Mouse (Mus musculus) stomach, postnatal 0 days (tissue): ENCODE measurements around the gene Fam110c. TPM values are rescaled to one million over a fixed set of nuclear protein-coding genes. Genes with fewer than 3 reads are reported as not detected.
"Not testable (repeated sequence)": the region's sequence is repeated elsewhere in the genome, so short reads cannot be mapped to it uniquely, and the experiment has no call there.

ENCODE experiments used
- ATAC-seq: fragments of 200-750 bp; cut with Nextera tagmentation; 2 replicates; pipeline ENCODE4 v1.8.0; 2017; ENCODE audit not compliant: low FRiP score, low TSS enrichment
- DNase-seq: peaks from one replicate; pipeline ENCODE4 v3.0.0-alpha.2; 2016; ENCODE audit warnings: low spot score
- H3K27ac ChIP-seq: fragments of 300-500 bp; sonication (generic); replicated peaks from 2 replicates; pipeline ENCODE4 v1.5.1; 2014; ENCODE audit warnings: mild to moderate bottlenecking, control low read depth
- H3K27me3 ChIP-seq: fragments of 300-500 bp; sonication (generic); 2 replicates; pipeline ENCODE4 v1.6.1; 2014; ENCODE audit warnings: low read length; ENCODE audit not compliant: control insufficient read depth, insufficient read depth
- H3K36me3 ChIP-seq: fragments of 300-500 bp; sonication (generic); 2 replicates; pipeline ENCODE4 v1.6.1; 2014; ENCODE audit warnings: low read length, mixed read lengths; ENCODE audit not compliant: control insufficient read depth, insufficient read depth
- H3K4me1 ChIP-seq: fragments of 300-500 bp; sonication (generic); replicated peaks from 2 replicates; pipeline ENCODE4 v1.6.1; 2014; ENCODE audit warnings: antibody characterized with exemption; ENCODE audit not compliant: control insufficient read depth, insufficient read depth
- H3K4me2 ChIP-seq: fragments of 300-500 bp; sonication (generic); replicated peaks from 2 replicates; pipeline ENCODE4 v1.6.1; 2014; ENCODE audit warnings: low read depth, mild to moderate bottlenecking, control low read depth, moderate library complexity
- H3K4me3 ChIP-seq: fragments of 300-500 bp; sonication (generic); 2 replicates; pipeline ENCODE4 v1.5.1; 2014; ENCODE audit warnings: low read depth, low read length, control low read depth
- H3K9ac ChIP-seq: fragments of 300-500 bp; sonication (generic); 2 replicates; pipeline ENCODE4 v1.6.1; 2014; ENCODE audit warnings: mild to moderate bottlenecking, low read length, control low read depth, mixed read lengths
- H3K9me3 ChIP-seq: fragments of 300-500 bp; sonication (generic); 2 replicates; pipeline ENCODE4 v1.6.1; 2016; ENCODE audit warnings: low read length; ENCODE audit not compliant: control insufficient read depth
- CTCF ChIP-seq: IDR thresholded peaks from 2 replicates; pipeline ENCODE4 v1.5.1; 2016; ENCODE audit warnings: antibody characterized with exemption, low read depth, mild to moderate bottlenecking, moderate library complexity
- EP300 ChIP-seq: optimal IDR thresholded peaks from 2 replicates; pipeline ENCODE3; 2016; ENCODE audit warnings: antibody characterized with exemption
- WGBS: fragments of 180-500 bp; shearing (Covaris S2); extraction: QIAGEN DNeasy Blood & Tissue Kit; methylation state at CpG from one replicate; pipeline ENCODE4 v1.1.7; 2014; 5-methylcytosine and 5-hydroxymethylcytosine counted together
- polyA plus RNA-seq: library from polyadenylated mRNA; unstranded; fragments of >200 nt; fragmentation: Nextera tagmentation; extraction: Ambion mirVana; gene quantifications from 2 replicates; pipeline ENCODE4 v1.2.1, GENCODE M21; 2015

The Fam110c gene
- polyA plus RNA-seq, 1 experiment from 2014 or later: 9.5 TPM

GRCm38 (mm10) chr12:31060245-31060644, 13.4 kb upstream of the Fam110c start:
- WGBS: 55% methylated on average over 8 of the region's 8 CpGs
- H3K4me2 ChIP-seq: no peak overlapping the region
- no peak for TF ChIP-seq EP300
- TF ChIP-seq CTCF: no peak

GRCm38 (mm10) chr12:31071222-31071621, 2.4 kb upstream of the Fam110c start:
- Histone ChIP-seq H3K27ac (no peak overlapping the region), H3K9me3 (no peaks in the 10 kb centered on the region), H3K4me1 (no peaks in the 10 kb centered on the region), H3K27me3 (no peaks in the 10 kb centered on the region), H3K4me3 (no peak overlapping the region), H3K36me3 (no peaks in the 10 kb centered on the region), H3K4me2 (no peak overlapping the region), H3K9ac (no peak overlapping the region)
- no peak for ATAC-seq
- WGBS: 79% methylated on average over 5 of the region's 5 CpGs
- DNase-seq: no peak
- TF ChIP-seq EP300 (no peak), CTCF (no peak)

More at GRCm38 (mm10) chr12:31060245-31060644, 13.4 kb upstream of the Fam110c start:
- Histone ChIP-seq H3K9ac (no peak overlapping the region), H3K27ac (no peak overlapping the region), H3K36me3 (no peaks in the 10 kb centered on the region), H3K4me1 (no peaks in the 10 kb centered on the region), H3K27me3 (no peaks in the 10 kb centered on the region), H3K4me3 (no peak overlapping the region), H3K9me3 (no peaks in the 10 kb centered on the region)
- no peak for DNase-seq
- no peak for ATAC-seq

- 0% methylated on average over 12 of the region's 18 CpGs for WGBS
- peak overlapping the region; percentile 65 for H3K4me3 ChIP-seq
- H3K27me3 ChIP-seq, H3K36me3 ChIP-seq, DNase-seq, H3K9me3 ChIP-seq, H3K4me1 ChIP-seq: not testable (repeated sequence)
- peak overlapping the region; percentile 87 for H3K27ac ChIP-seq
- peak overlapping the region; percentile 78 for H3K9ac ChIP-seq
- ATAC-seq: 0 out of 2 replicates have a peak, but pooled peaks have one; percentile 0
- peak overlapping the region; percentile 74 for H3K4me2 ChIP-seq
Measured at GRCm38 (mm10) chr12:31074355-31074786, 710 bp downstream of the Fam110c start.

- H3K27me3 ChIP-seq: no peaks in the 10 kb centered on the region
- H3K4me3 ChIP-seq: peak overlapping the region; percentile 65
- H3K9ac ChIP-seq: peak overlapping the region; percentile 66
- ATAC-seq (peak; percentile 82), DNase-seq (peak; percentile 85)
- TF ChIP-seq CTCF: no peak
- no peak for TF ChIP-seq EP300
- 0 out of 2 replicates have a peak, but pooled peaks cover 2% of the 10 kb centered on the region for H3K4me1 ChIP-seq
- 3% methylated on average over 24 of the region's 24 CpGs for WGBS
- H3K4me2 ChIP-seq: peak overlapping the region; percentile 45
- no peaks in the 10 kb centered on the region for H3K9me3 ChIP-seq
- H3K27ac ChIP-seq: peak overlapping the region; percentile 87
- no peaks in the 10 kb centered on the region for H3K36me3 ChIP-seq
Measured at GRCm38 (mm10) chr12:31074839-31075538, 1.3 kb downstream of the Fam110c start.

- H3K4me2 ChIP-seq: peak overlapping the region; percentile 28
- H3K4me1 ChIP-seq: 0 out of 2 replicates have a peak, but pooled peaks cover 2% of the 10 kb centered on the region
- TF ChIP-seq CTCF (no peak), EP300 (no peak)
- H3K4me3 ChIP-seq: no peak overlapping the region
- no peak overlapping the region for H3K27ac ChIP-seq
- no peaks in the 10 kb centered on the region for H3K36me3 ChIP-seq
- H3K9me3 ChIP-seq: no peaks in the 10 kb centered on the region
- no peaks in the 10 kb centered on the region for H3K27me3 ChIP-seq
- DNase-seq (no peak), ATAC-seq (no peak)
- 60% methylated on average over 7 of the region's 7 CpGs for whole genome bisulfite sequencing
- H3K9ac ChIP-seq: no peak overlapping the region
Measured at GRCm38 (mm10) chr12:31077020-31077419, 3.4 kb downstream of the Fam110c start.

GRCm38 (mm10) chr12:31078030-31078429, 4.4 kb downstream of the Fam110c start:
- TF ChIP-seq CTCF: no peak
- no peak for TF ChIP-seq EP300
- H3K4me2 ChIP-seq: no peak overlapping the region
- H3K4me1 ChIP-seq: 0 out of 2 replicates have a peak, but pooled peaks cover 2% of the 10 kb centered on the region
- no peak overlapping the region for H3K4me3 ChIP-seq
- H3K9me3 ChIP-seq: no peaks in the 10 kb centered on the region
- 45% methylated on average over 4 of the region's 4 CpGs for WGBS
- no peak overlapping the region for H3K9ac ChIP-seq
- no peak for ATAC-seq
- H3K36me3 ChIP-seq: no peaks in the 10 kb centered on the region
- DNase-seq: no peak
- no peak overlapping the region for H3K27ac ChIP-seq
- no peaks in the 10 kb centered on the region for H3K27me3 ChIP-seq
